Mouse (Mus musculus) C2C12 (cell line): ENCODE data around the gene Trabd2b. TPM values are rescaled to one million over a fixed set of nuclear protein-coding genes. Genes with fewer than 3 reads are reported as not detected.

Experiments
- H3K27me3 ChIP-seq: one replicate; pipeline ENCODE4 v1.6.1; 2011; ENCODE audit not compliant: control insufficient read depth, insufficient read depth, insufficient read length
- H3K36me3 ChIP-seq: one replicate; pipeline ENCODE4 v1.6.1; 2011; ENCODE audit not compliant: control insufficient read depth, insufficient read depth
- H3K4me3 ChIP-seq: one replicate; pipeline ENCODE4 v1.5.1; 2011; ENCODE audit warnings: mild to moderate bottlenecking, control low read depth; ENCODE audit not compliant: poor library complexity, insufficient read depth, severe bottlenecking
- H3K79me2 ChIP-seq: one replicate; pipeline ENCODE4 v1.6.1; 2011; ENCODE audit not compliant: control insufficient read depth, insufficient read depth
- H3K79me3 ChIP-seq: one replicate; pipeline ENCODE4 v1.6.1; 2011; ENCODE audit warnings: low read depth, control low read depth
- H3ac ChIP-seq: one replicate; pipeline ENCODE3; 2011; ENCODE audit warnings: low read depth; ENCODE audit not compliant: control insufficient read depth, insufficient read length
- CEBPB ChIP-seq: IDR thresholded peaks from one replicate; pipeline ENCODE4 v1.6.1; 2011; ENCODE audit warnings: low read depth, mild to moderate bottlenecking, control low read depth, moderate library complexity
- CTCF ChIP-seq: IDR thresholded peaks from one replicate; pipeline ENCODE4 v1.5.1; 2011; ENCODE audit not compliant: control insufficient read depth, insufficient read depth, insufficient read length
- FOSL1 ChIP-seq: IDR thresholded peaks from one replicate; pipeline ENCODE4 v1.8.0; 2011; ENCODE audit warnings: mild to moderate bottlenecking, low read length; ENCODE audit not compliant: poor library complexity, insufficient read depth, severe bottlenecking
- MAX ChIP-seq: IDR thresholded peaks from one replicate; pipeline ENCODE4 v1.6.1; 2011; ENCODE audit warnings: mild to moderate bottlenecking, control low read depth
- MYOD1 ChIP-seq: IDR thresholded peaks from one replicate; pipeline ENCODE4 v1.6.1; 2011; ENCODE audit warnings: low read depth; ENCODE audit not compliant: control insufficient read depth, insufficient read length
- MYOG ChIP-seq: IDR thresholded peaks from one replicate; pipeline ENCODE4 v1.6.1; 2011; ENCODE audit not compliant: control insufficient read depth, insufficient read length; ENCODE audit errors: extremely low read depth
- USF1 ChIP-seq: IDR thresholded peaks from one replicate; pipeline ENCODE4 v1.6.1; 2011; ENCODE audit warnings: low read depth, mild to moderate bottlenecking, control low read depth, moderate library complexity
- polyA plus RNA-seq: library from polyadenylated mRNA; unstranded; fragments of >200 nt; fragmentation: generic; extraction: Trizol; gene quantifications from one replicate; pipeline ENCODE4 v1.2.1, GENCODE M21; 2012; ENCODE audit warnings: missing spikeins

The Trabd2b gene
- polyA plus RNA-seq, 1 experiment, result 0.28 TPM

- no peak overlapping the region for H3K4me3 ChIP-seq
- no peaks in the 10 kb centered on the region for H3K36me3 ChIP-seq
- no peaks in the 10 kb centered on the region for H3K79me3 ChIP-seq
- no peaks in the 10 kb centered on the region for H3K27me3 ChIP-seq
- TF ChIP-seq MAX, result no peak
- no peak for TF ChIP-seq FOSL1
- TF ChIP-seq USF1, result no peak
- TF ChIP-seq MYOD1, result peak; percentile 22
- H3ac ChIP-seq, result no peak overlapping the region
- no peaks in the 10 kb centered on the region for H3K79me2 ChIP-seq
These were observed 194.9 kb downstream of the Trabd2b start for GRCm38 (mm10) chr4:114601201-114602009.

GRCm38 (mm10) chr4:114605670-114606069, 199.1 kb downstream of the Trabd2b start:
- Histone ChIP-seq H3K4me3 (no peak overlapping the region), H3K79me3 (no peaks in the 10 kb centered on the region), H3K27me3 (no peaks in the 10 kb centered on the region), H3ac (no peak overlapping the region), H3K79me2 (no peaks in the 10 kb centered on the region), H3K36me3 (no peaks in the 10 kb centered on the region)
- TF ChIP-seq MYOG (no peak), MYOD1 (no peak), MAX (no peak)

DNA sequence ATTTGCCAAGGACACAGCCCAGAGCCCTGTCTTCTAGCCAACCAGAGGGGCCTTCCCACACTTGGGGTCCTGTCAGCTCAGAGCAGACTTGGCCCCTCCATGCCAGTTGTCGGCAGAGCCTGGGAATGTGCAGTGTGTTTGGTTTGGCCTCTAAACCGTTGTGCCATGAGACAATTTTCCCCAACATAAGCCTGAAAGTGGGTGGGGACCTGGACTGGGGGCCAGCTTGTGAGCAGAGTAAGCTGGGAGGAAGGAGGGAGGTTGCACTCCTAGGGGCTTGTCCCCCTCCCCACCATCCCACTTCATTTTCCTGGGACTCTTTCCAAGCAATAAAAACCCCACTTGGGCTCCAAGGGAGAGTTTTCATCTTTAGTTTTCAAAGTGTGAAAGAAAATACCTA, 201.3 kb downstream of the Trabd2b start:
- no peak for TF ChIP-seq FOSL1
- no peak for TF ChIP-seq USF1
- no peak for TF ChIP-seq MYOD1
- no peak for TF ChIP-seq CTCF
- TF ChIP-seq CEBPB, result no peak
- TF ChIP-seq MAX, result no peak
- no peak for TF ChIP-seq MYOG
- Histone ChIP-seq H3K36me3 (no peaks in the 10 kb centered on the region), H3K27me3 (no peaks in the 10 kb centered on the region), H3ac (no peak overlapping the region), H3K79me2 (no peaks in the 10 kb centered on the region), H3K79me3 (no peaks in the 10 kb centered on the region), H3K4me3 (no peak overlapping the region)

DNA sequence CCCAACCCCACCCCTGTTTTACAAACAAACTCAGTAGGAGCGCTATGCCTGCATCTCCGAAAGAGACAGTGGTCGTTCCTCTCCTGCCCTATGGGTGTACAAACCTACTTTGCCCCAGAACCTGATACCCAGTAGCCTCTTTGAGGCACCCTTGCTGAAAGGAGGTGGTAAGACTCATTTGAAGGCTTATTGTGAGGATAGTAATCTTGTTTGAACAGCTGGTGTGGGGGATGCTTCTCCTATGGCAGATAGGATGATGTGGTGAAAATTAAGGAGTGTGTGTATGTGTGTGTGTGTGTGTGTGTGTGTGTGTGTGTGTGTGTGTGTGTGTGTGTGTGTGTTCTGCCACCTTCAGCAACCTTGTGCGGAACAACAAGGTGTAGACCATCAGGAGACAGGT, 202.8 kb downstream of the Trabd2b start:
- TF ChIP-seq MYOD1 (no peak), MYOG (no peak)
- no peaks in the 10 kb centered on the region for H3K27me3 ChIP-seq
- H3K79me3 ChIP-seq, result no peaks in the 10 kb centered on the region

GRCm38 (mm10) chr4:114611166-114611929, 204.8 kb downstream of the Trabd2b start:
- Histone ChIP-seq H3K79me2 (no peaks in the 10 kb centered on the region), H3K79me3 (no peaks in the 10 kb centered on the region), H3K4me3 (no peak overlapping the region), H3K27me3 (no peaks in the 10 kb centered on the region), H3K36me3 (no peaks in the 10 kb centered on the region), H3ac (no peak overlapping the region)
- TF ChIP-seq CTCF, result no peak
- TF ChIP-seq CEBPB, result no peak
- TF ChIP-seq FOSL1, result no peak
- no peak for TF ChIP-seq USF1
- TF ChIP-seq MYOD1, result no peak

More for the DNA sequence above, 202.8 kb downstream of the Trabd2b start:
- no peaks in the 10 kb centered on the region for H3K79me2 ChIP-seq
- H3ac ChIP-seq, result no peak overlapping the region
- no peak overlapping the region for H3K4me3 ChIP-seq
- H3K36me3 ChIP-seq, result no peaks in the 10 kb centered on the region

GRCm38 (mm10) chr4:114612032-114612431, 205.5 kb downstream of the Trabd2b start:
- TF ChIP-seq CEBPB (no peak), MYOG (no peak), USF1 (no peak), MAX (no peak), CTCF (no peak), MYOD1 (no peak), FOSL1 (no peak)
- no peaks in the 10 kb centered on the region for H3K79me2 ChIP-seq
- H3K4me3 ChIP-seq, result no peak overlapping the region
- H3ac ChIP-seq, result no peak overlapping the region
- H3K27me3 ChIP-seq, result no peaks in the 10 kb centered on the region
- H3K79me3 ChIP-seq, result no peaks in the 10 kb centered on the region
- H3K36me3 ChIP-seq, result no peaks in the 10 kb centered on the region
